In genomic region chr5:30665968-30666367, GRCm38 (mm10) we compare ENCODE assay signal across 8 mouse cellular contexts. TPM values are rescaled to one million over a fixed set of nuclear protein-coding genes. Genes with fewer than 3 reads are reported as not detected.
DNase-seq lines count a peak whose midpoint lies in the region; ATAC-seq and TF ChIP-seq lines count a peak whose summit lies in the region.

No protein-coding gene starts in this region.

- TF ChIP-seq POLR2A in cerebellum, adult 2 months (IDR thresholded peaks at IDR 0.05; ENCODE audit: borderline replicate concordance, insufficient read depth, low read length) = no peak

- no peak for TF ChIP-seq EP300 in lung, postnatal 0 days (IDR thresholded peaks at IDR 0.05)

- peak overlapping the region; percentile 46 for H3K4me3 ChIP-seq in cerebellum, adult 2 months (replicated peaks; ENCODE audit: insufficient read depth, low read depth, low read length)
- peak overlapping the region; percentile 89 for H3K4me3 ChIP-seq in lung, postnatal 0 days (ENCODE audit: low read depth, low read length)
- H3K4me3 ChIP-seq in intestine, embryonic 14.5 days (ENCODE audit: low read depth, low read length) = peak overlapping the region; percentile 92; the same call in 1 of the 2 replicates
- H3K4me3 ChIP-seq in midbrain, embryonic 15.5 days = peak overlapping the region; percentile 62

- DNase-seq in cerebellum, adult 2 months = no peak
- DNase-seq in cerebellum, adult 11 months = no peak
- DNase-seq in lung, postnatal 0 days (ENCODE audit: low spot score) = peak; percentile 31
- DNase-seq in lung, postnatal 10 days = no peak
- DNase-seq in intestine, embryonic 14.5 days (ENCODE audit: low spot score) = no peak
- DNase-seq in urinary bladder, postnatal 14 days (ENCODE audit: low spot score) = no peak
- DNase-seq in cerebellum, postnatal 36 days = no peak

- no peaks in the 10 kb centered on the region for H3K36me3 ChIP-seq in lung, postnatal 0 days (ENCODE audit: insufficient read depth, low read length)
- H3K36me3 ChIP-seq in intestine, embryonic 14.5 days (ENCODE audit: control insufficient read depth, insufficient read depth, low read length) = peaks cover 19% of the 10 kb centered on the region
- H3K36me3 ChIP-seq in midbrain, embryonic 15.5 days (replicated peaks) = no peaks in the 10 kb centered on the region

- H3K27me3 ChIP-seq in cerebellum, adult 2 months (ENCODE audit: control insufficient read depth, insufficient read depth, low read length) = no peaks in the 10 kb centered on the region
- no peaks in the 10 kb centered on the region for H3K27me3 ChIP-seq in lung, postnatal 0 days (replicated peaks; ENCODE audit: insufficient read depth, low read length)
- no peaks in the 10 kb centered on the region for H3K27me3 ChIP-seq in intestine, embryonic 14.5 days (replicated peaks; ENCODE audit: control insufficient read depth, insufficient read depth, low read length)
- H3K27me3 ChIP-seq in midbrain, embryonic 15.5 days (replicated peaks) = no peaks in the 10 kb centered on the region

- peak overlapping the region; percentile 20; the same call in 1 of the 2 replicates for H3K9ac ChIP-seq in lung, postnatal 0 days (replicated peaks; ENCODE audit: low read depth)
- peak overlapping the region; percentile 81; the same call in 1 of the 2 replicates for H3K9ac ChIP-seq in intestine, embryonic 14.5 days (ENCODE audit: low read length)
- peak overlapping the region; percentile 36 for H3K9ac ChIP-seq in midbrain, embryonic 15.5 days

- H3K4me2 ChIP-seq in lung, postnatal 0 days (replicated peaks; ENCODE audit: low read depth, low read length) = peak overlapping the region; percentile 90
- H3K4me2 ChIP-seq in intestine, embryonic 14.5 days (ENCODE audit: low read length) = peak overlapping the region; percentile 77
- H3K4me2 ChIP-seq in midbrain, embryonic 15.5 days = peak overlapping the region; percentile 82

- WGBS in cerebellum, adult 2 months = 38% methylated on average over 6 of the region's 6 CpGs
- 47% methylated on average over 6 of the region's 6 CpGs for WGBS in lung, postnatal 0 days
- 64% methylated on average over 6 of the region's 6 CpGs for WGBS in intestine, embryonic 14.5 days
- 62% methylated on average over 6 of the region's 6 CpGs for WGBS in midbrain, embryonic 15.5 days

- H3K27ac ChIP-seq in cerebellum, adult 2 months (ENCODE audit: insufficient read depth, low read length) = peak overlapping the region; percentile 61; the same call in 1 of the 2 replicates
- H3K27ac ChIP-seq in lung, postnatal 0 days (ENCODE audit: low read length) = peak overlapping the region; percentile 87
- peak overlapping the region; percentile 54; the same call in 1 of the 2 replicates for H3K27ac ChIP-seq in intestine, embryonic 14.5 days (ENCODE audit: low read depth)
- peak overlapping the region; percentile 66; the same call in 1 of the 2 replicates for H3K27ac ChIP-seq in midbrain, embryonic 15.5 days

- ATAC-seq in lung, postnatal 0 days = no peak
- ATAC-seq in intestine, embryonic 14.5 days (replicated peaks; ENCODE audit: low FRiP score, low TSS enrichment, low read depth) = no peak
- ATAC-seq in midbrain, embryonic 15.5 days (replicated peaks) = no peak

- TF ChIP-seq CTCF in cerebellum, adult 2 months (IDR thresholded peaks at IDR 0.05; ENCODE audit: borderline replicate concordance, insufficient read depth, low read depth, low read length) = no peak
- TF ChIP-seq CTCF in lung, postnatal 0 days (IDR thresholded peaks at IDR 0.05) = no peak

- no peaks in the 10 kb centered on the region for H3K9me3 ChIP-seq in lung, postnatal 0 days (ENCODE audit: low read length)
- H3K9me3 ChIP-seq in intestine, embryonic 14.5 days (ENCODE audit: control insufficient read depth, low read length) = no peaks in the 10 kb centered on the region
- H3K9me3 ChIP-seq in midbrain, embryonic 15.5 days = no peaks in the 10 kb centered on the region

- H3K4me1 ChIP-seq in cerebellum, adult 2 months (ENCODE audit: control insufficient read depth, insufficient read depth, low read length) = no peaks in the 10 kb centered on the region
- H3K4me1 ChIP-seq in lung, postnatal 0 days (ENCODE audit: insufficient read depth, low read depth, low read length) = no peaks in the 10 kb centered on the region
- H3K4me1 ChIP-seq in intestine, embryonic 14.5 days (replicated peaks; ENCODE audit: control insufficient read depth, insufficient read depth, low read length) = peaks cover 9% of the 10 kb centered on the region
- peaks cover 10% of the 10 kb centered on the region for H3K4me1 ChIP-seq in midbrain, embryonic 15.5 days

RNA-seq across cellular contexts. Expression of gene Cenpa, which starts 0.6 kb away (rescaled TPM):
- 2.3 TPM in 2 replicates for polyA plus RNA-seq in cerebellum, adult 2 months (2012; rRNA removed)
- polyA plus RNA-seq in lung, postnatal 0 days (2015; fragmentation: Nextera tagmentation; extraction: Ambion mirVana) = 24.4 and 25.5 TPM in 2 replicates
- 292 and 293 TPM in 2 replicates for polyA plus RNA-seq in intestine, embryonic 14.5 days (2014; fragmentation: Nextera tagmentation; extraction: Ambion mirVana)
- 39.4 and 45.3 TPM in 2 replicates for polyA plus RNA-seq in midbrain, embryonic 15.5 days (2015; fragmentation: Nextera tagmentation; extraction: Ambion mirVana)

RNA-seq across cellular contexts. Expression of gene Slc35f6, which starts 18.2 kb away (rescaled TPM):
- polyA plus RNA-seq in cerebellum, adult 2 months (2012; rRNA removed) = 57.1 and 60.9 TPM in 2 replicates
- polyA plus RNA-seq in lung, postnatal 0 days (2015; fragmentation: Nextera tagmentation; extraction: Ambion mirVana) = 30.1 and 34.5 TPM in 2 replicates
- 32.5 and 35.2 TPM in 2 replicates for polyA plus RNA-seq in intestine, embryonic 14.5 days (2014; fragmentation: Nextera tagmentation; extraction: Ambion mirVana)
- 33.0 and 33.1 TPM in 2 replicates for polyA plus RNA-seq in midbrain, embryonic 15.5 days (2015; fragmentation: Nextera tagmentation; extraction: Ambion mirVana)

RNA-seq across cellular contexts. Expression of gene Dpysl5, which starts 45.4 kb away (rescaled TPM):
- polyA plus RNA-seq in cerebellum, adult 2 months (2012; rRNA removed) = 24.2 and 26.5 TPM in 2 replicates
- 1.4 and 1.6 TPM in 2 replicates for polyA plus RNA-seq in lung, postnatal 0 days (2015; fragmentation: Nextera tagmentation; extraction: Ambion mirVana)
- 8.7 and 10.4 TPM in 2 replicates for polyA plus RNA-seq in intestine, embryonic 14.5 days (2014; fragmentation: Nextera tagmentation; extraction: Ambion mirVana)
- polyA plus RNA-seq in midbrain, embryonic 15.5 days (2015; fragmentation: Nextera tagmentation; extraction: Ambion mirVana) = 280 and 293 TPM in 2 replicates

Comparison
In these comparisons a context has a peak if more than half of its experiments do, and no peak if none do; other contexts are left out.
1. H3K9ac ChIP-seq: peak in every context shown above with its lines; median percentile 81 in intestine, embryonic 14.5 days; 36 in midbrain, embryonic 15.5 days; 20 in lung, postnatal 0 days.
2. RNA of gene Dpysl5, which starts 45.4 kb away (polyA plus RNA-seq): 280 to 293 TPM in midbrain, embryonic 15.5 days; 24.2 to 26.5 TPM in cerebellum, adult 2 months, 8.7 to 10.4 TPM in intestine, embryonic 14.5 days and 1.4 to 1.6 TPM in lung, postnatal 0 days; every median in the first group is over 10 times any median in the second.
3. Peak in every context shown above with its lines, with median percentiles within 50 percentile points of each other: H3K27ac ChIP-seq, H3K4me3 ChIP-seq and H3K4me2 ChIP-seq.